Mouse (Mus musculus) forebrain, embryonic 10.5 days (tissue): ENCODE data around the gene Tgfb1. TPM values are rescaled to one million over a fixed set of nuclear protein-coding genes. Genes with fewer than 3 reads are reported as not detected.

Experiments
- DNase-seq: peaks from one replicate; pipeline ENCODE4 v3.0.0-alpha.2; 2017; ENCODE audit warnings: low spot score; ENCODE audit errors: extremely low spot score
- H3K27ac ChIP-seq: fragments of 300-500 bp; sonication (generic); 2 replicates; pipeline ENCODE4 v1.5.1; 2016; ENCODE audit warnings: mild to moderate bottlenecking
- H3K27me3 ChIP-seq: fragments of 300-500 bp; sonication (generic); 2 replicates; pipeline ENCODE4 v1.6.1; 2016; ENCODE audit warnings: mild to moderate bottlenecking; ENCODE audit not compliant: poor library complexity, severe bottlenecking
- H3K36me3 ChIP-seq: fragments of 300-500 bp; sonication (generic); replicated peaks from 2 replicates; pipeline ENCODE4 v1.6.1; 2016; ENCODE audit warnings: mild to moderate bottlenecking, moderate library complexity
- H3K4me1 ChIP-seq: fragments of 300-500 bp; sonication (generic); 2 replicates; pipeline ENCODE4 v1.6.1; 2016
- H3K4me3 ChIP-seq: fragments of 300-500 bp; sonication (generic); 2 replicates; pipeline ENCODE4 v1.5.1; 2016; ENCODE audit warnings: mild to moderate bottlenecking, moderate library complexity
- H3K9me3 ChIP-seq: fragments of 300-500 bp; sonication (generic); 2 replicates; pipeline ENCODE4 v1.6.1; 2016; ENCODE audit warnings: mild to moderate bottlenecking, moderate library complexity
- whole genome bisulfite sequencing: fragments of 180-500 bp; shearing (Covaris S2); methylation state at CpG from one replicate; pipeline ENCODE4 v1.1.7; 2016; 5-methylcytosine and 5-hydroxymethylcytosine counted together
- polyA plus RNA-seq: library from polyadenylated mRNA; unstranded; fragments of >200 nt; fragmentation: Nextera tagmentation; extraction: Ambion mirVana; gene quantifications from 2 replicates; pipeline ENCODE4 v1.2.1, GENCODE M21; 2016

The Tgfb1 gene
- polyA plus RNA-seq, 1 experiment from 2014 or later: 1.2 TPM

DNA sequence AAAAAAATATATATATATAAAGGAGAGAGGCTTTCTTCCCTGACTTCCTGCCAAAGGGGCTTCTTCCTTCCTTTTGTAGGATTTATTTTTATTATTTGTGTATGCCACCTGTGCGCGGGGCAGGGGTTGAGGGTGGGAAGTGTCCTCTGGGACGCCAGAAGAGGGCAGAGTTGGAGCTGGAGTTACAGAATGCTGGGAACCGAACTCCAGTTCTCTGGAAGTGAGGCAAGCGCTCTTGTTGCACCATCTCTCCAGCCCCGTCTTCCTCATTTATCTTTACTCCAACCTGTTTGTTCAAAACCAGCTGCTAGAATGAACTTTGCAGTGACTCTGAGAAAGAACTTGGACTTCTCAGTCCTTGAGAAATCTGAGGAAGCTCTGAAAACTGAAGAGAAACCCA lies 6.8 kb upstream of the Tgfb1 start:
- no peaks in the 10 kb centered on the region for H3K9me3 ChIP-seq
- WGBS: 9% methylated on average over 6 of the region's 6 CpGs
- no peak for DNase-seq
- peak overlapping the region; percentile 71 for H3K4me3 ChIP-seq
- peaks cover 43% of the 10 kb centered on the region for H3K27me3 ChIP-seq
- peaks cover 4% of the 10 kb centered on the region for H3K36me3 ChIP-seq
- H3K4me1 ChIP-seq: peaks cover 30% of the 10 kb centered on the region
- H3K27ac ChIP-seq: peak overlapping the region; percentile 96; the same call in 1 of the 2 replicates

DNA sequence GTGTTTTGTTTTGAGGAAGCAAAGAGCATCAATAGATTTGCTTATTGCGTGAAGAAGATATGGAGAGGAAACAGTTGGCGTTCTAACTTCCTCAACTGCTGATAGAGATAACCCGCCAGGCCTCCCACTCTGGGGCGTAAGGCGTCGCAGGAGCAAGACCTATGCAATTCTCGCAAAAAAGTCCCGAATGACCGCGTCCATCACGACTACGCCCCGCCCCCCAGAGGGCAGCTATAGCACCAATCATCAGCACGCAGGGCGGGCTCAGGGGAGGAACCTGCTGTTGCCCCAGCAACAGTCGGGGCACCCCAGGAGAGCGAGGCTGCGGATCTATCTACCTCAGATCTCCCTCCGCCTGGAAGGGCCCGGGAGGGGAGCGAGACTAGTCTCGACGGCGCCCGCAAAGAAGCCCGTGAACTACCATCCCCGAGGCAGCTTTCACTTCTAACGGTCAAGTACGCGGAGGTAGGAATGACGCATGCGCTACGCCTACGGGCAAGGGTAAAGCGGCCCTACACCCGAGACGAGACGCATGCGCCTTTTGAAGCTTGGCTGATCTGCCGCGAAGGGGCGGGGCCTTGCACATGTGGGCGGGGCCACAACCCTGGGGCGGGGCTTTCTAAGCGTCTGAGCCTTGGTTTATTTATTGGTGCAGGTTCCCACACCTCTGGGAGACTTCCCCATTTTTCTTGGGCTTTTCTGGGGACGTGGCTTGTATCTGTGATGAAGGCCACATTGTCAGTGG lies 6.1 kb upstream of the Tgfb1 start, which contains the start of gene B9d2:
B9d2 (plus strand) TSS at position 267 of the 745 bp plus-strand sequence.
- H3K9me3 ChIP-seq: no peaks in the 10 kb centered on the region
- H3K27me3 ChIP-seq: peaks cover 43% of the 10 kb centered on the region
- peak within 1 kb of the TSS; percentile 96 for H3K27ac ChIP-seq
- WGBS: under 1% methylated on average over 46 of the region's 46 CpGs
- H3K4me3 ChIP-seq: peak within 1 kb of the TSS; percentile 71
- peak; percentile 94 for DNase-seq
- H3K36me3 ChIP-seq: peaks cover 4% of the 10 kb centered on the region
- peaks cover 29% of the 10 kb centered on the region for H3K4me1 ChIP-seq

DNA sequence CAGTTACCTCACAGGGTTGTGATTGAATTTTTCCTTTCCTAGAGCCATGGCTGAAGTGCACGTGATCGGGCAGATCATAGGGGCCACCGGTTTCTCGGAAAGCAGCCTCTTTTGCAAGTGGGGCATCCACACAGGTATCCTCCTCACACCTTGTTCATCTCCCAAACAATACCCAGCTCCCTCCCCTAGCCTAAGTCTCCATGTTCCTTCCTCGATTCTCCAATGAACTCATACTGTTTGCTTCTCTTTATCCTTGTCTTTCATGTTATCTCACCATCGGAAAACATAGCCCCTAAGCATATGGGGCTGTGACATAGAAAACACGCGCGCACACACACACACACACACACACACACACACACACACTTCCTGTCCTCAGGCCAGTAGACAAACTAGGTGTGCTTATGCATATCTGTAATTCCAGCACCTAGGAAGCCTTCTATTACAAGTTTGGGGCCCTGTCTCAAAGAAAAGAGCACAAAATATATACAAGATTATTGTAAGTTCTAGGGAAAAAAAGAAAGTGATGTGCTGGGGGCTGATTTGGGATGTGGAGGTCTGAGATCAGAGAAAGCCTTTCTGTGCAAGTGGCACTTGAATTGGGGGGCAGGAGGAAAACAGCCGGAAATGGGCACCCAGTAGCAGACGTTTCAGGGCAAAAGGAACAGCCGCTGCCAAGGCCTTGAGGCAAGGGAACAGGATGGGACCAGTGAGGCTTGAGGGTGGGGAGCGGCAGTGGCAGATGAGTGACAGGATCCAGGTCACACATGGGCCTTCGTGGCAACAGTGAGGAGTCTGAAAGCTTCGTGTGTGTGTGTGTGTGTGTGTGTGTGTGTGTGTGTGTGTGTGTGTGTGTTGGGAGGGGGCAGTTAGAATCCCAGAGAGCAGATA lies 5.2 kb upstream of the Tgfb1 start:
- Histone ChIP-seq H3K4me1 (peaks cover 38% of the 10 kb centered on the region), H3K4me3 (peak overlapping the region; percentile 71), H3K27me3 (peaks cover 43% of the 10 kb centered on the region), H3K9me3 (no peaks in the 10 kb centered on the region), H3K36me3 (peaks cover 4% of the 10 kb centered on the region), H3K27ac (0 out of 2 replicates have a peak overlapping the region, but pooled peaks have one; percentile 96)
- WGBS: 65% methylated on average over 15 of the region's 15 CpGs
- DNase-seq: no peak

DNA sequence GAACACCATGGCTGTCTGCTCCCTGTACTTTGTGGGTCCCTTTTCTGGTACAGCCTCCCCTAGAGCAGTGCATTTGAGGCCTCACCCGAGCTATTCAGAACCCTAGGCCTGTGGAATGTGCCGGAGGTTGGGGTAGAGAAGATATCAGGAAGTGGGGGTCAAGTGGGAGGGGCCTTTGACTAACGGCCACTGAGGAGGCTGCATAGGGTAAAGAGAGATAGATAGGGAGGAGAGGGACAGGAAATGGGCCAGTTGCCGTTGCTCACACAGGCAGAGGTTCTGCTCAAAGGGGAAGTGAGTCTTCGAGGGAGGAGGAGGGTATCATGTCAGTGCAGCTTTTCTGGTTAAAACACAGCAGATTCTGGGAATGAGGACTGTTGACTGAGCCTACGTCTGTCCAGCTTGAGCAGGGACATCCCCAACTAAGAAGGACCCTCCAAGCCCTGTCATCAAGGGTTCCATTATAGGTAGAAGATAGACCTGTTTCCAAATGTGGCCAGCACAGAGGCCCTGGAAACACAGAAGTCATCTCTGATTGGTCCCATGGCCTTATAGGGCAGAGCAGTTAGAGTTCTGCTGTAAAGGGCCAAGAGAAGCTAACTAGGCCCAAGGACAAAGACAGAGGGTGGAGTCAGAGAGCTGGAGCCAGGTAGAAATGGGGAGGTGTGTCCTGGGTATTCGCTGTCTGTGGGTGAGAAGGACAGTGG lies 3.2 kb upstream of the Tgfb1 start:
- Histone ChIP-seq H3K27me3 (peaks cover 53% of the 10 kb centered on the region), H3K4me3 (no peak overlapping the region; the same call in 1 of the 2 replicates), H3K4me1 (peaks cover 59% of the 10 kb centered on the region), H3K27ac (no peak overlapping the region; the same call in 1 of the 2 replicates), H3K36me3 (peaks cover 4% of the 10 kb centered on the region), H3K9me3 (no peaks in the 10 kb centered on the region)
- 78% methylated on average over 7 of the region's 7 CpGs for WGBS
- DNase-seq: no peak

DNA sequence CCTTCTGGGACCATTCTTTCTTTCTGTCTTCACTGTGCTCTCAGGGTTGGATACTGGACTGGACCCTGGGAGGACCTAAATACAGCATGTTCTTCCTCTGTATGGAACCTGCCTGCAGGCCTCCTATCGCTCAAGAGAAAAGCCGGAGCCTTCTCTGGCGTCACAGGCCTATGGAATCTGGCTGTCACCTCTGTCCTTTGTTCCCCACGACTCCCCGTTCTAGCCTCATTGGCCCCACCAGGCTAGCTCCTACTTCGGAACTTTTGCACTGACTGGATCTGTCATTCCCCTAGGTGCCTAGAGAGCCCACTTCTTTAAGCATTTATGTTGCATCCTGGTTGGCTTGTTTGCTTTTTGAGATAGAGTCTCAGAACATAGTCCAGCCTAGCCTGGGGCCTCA lies 2.1 kb upstream of the Tgfb1 start:
- WGBS: 85% methylated on average over 6 of the region's 6 CpGs
- Histone ChIP-seq H3K36me3 (peaks cover 4% of the 10 kb centered on the region), H3K4me1 (peaks cover 69% of the 10 kb centered on the region), H3K9me3 (no peaks in the 10 kb centered on the region), H3K27ac (no peak overlapping the region), H3K4me3 (no peak overlapping the region), H3K27me3 (peaks cover 53% of the 10 kb centered on the region)
- DNase-seq: no peak

DNA sequence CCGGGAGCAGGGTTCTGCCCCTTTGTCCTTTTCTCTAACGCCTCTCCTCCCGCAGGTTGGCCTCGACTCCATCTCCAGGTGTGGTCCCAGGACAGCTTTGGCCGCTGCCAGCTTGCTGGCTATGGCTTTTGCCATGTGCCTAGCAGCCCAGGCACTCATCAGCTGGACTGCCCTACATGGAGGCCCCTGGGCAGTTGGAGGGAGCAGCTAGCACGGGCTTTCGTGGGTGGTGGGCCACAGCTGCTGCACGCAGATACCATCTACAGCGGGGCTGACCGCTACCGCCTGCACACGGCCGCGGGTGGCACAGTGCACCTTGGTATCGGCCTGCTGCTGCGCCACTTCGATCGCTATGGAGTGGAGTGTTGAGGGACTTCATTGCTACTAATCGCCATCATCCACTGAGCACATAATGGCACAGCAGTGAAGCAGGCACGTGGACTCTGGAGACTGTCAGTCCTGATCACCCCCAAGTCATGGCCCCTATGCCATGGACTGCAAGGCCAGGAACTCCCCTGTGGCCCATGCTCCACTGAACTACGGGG lies 804 bp upstream of the Tgfb1 start:
- no peak for DNase-seq
- WGBS: 72% methylated on average over 21 of the region's 21 CpGs
- H3K9me3 ChIP-seq: no peaks in the 10 kb centered on the region
- H3K4me3 ChIP-seq: peak overlapping the region; percentile 64; the same call in 1 of the 2 replicates
- H3K4me1 ChIP-seq: peaks cover 64% of the 10 kb centered on the region
- peaks cover 4% of the 10 kb centered on the region for H3K36me3 ChIP-seq
- H3K27ac ChIP-seq: no peak overlapping the region
- peaks cover 65% of the 10 kb centered on the region for H3K27me3 ChIP-seq

DNA sequence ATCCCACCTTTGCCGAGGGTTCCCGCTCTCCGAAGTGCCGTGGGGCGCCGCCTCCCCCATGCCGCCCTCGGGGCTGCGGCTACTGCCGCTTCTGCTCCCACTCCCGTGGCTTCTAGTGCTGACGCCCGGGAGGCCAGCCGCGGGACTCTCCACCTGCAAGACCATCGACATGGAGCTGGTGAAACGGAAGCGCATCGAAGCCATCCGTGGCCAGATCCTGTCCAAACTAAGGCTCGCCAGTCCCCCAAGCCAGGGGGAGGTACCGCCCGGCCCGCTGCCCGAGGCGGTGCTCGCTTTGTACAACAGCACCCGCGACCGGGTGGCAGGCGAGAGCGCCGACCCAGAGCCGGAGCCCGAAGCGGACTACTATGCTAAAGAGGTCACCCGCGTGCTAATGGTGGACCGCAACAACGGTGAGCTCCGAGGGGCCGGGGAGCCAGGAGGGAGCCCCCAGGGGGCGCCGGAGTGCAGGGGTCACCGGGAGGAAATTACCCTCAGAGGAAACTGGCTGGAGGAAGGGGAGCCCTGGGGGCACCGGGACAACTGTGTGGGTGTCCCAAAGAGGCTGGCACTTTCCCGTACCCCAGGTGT lies 1.1 kb downstream of the Tgfb1 start:
- Histone ChIP-seq H3K36me3 (peaks cover 4% of the 10 kb centered on the region), H3K9me3 (peaks cover 3% of the 10 kb centered on the region; the same call in 1 of the 2 replicates), H3K4me1 (peaks cover 52% of the 10 kb centered on the region), H3K27ac (peak overlapping the region; percentile 74), H3K4me3 (peak overlapping the region; percentile 64), H3K27me3 (peaks cover 76% of the 10 kb centered on the region)
- peak; percentile 36 for DNase-seq
- under 1% methylated on average over 47 of the region's 47 CpGs for WGBS

DNA sequence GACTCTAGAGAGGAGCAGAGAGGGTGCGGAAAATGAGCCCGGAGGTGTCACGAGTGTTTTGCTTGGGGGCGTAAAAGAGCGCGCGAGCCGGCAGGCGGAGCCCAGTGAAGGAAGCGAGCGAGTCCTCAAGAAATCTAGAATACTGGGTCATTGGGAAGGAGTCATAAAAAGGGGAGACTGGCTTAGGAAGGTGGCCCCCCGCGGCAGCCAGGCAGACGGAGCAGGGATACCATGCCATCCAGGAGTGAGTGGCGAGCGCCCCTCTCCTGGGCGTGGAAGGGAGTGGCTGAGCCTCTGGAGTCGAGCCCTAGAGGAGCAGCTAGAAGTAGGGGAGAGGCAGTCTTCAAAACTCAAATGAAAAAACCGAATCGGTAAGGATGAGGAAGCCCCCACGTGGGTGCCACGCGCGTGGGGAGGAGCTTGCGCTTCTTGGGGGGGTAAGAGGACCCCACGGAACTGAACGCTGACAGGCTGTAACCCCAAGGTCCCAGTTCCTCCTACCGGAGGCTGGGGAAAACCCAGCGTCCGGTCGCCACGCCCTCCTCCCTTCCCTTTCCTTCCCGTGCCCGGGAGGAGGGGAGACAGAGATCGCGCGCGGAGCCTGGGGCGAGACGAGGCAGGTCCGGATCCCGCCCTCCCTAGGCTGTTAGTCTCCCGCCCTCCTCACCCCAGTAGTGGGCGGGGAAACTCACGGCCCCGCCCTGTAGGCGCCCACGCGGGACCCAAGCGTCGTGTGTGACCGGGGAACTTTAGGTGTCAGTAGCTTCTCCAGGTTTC lies 2.2 kb downstream of the Tgfb1 start:
- H3K4me1 ChIP-seq: peaks cover 47% of the 10 kb centered on the region
- peak overlapping the region; percentile 58 for H3K27ac ChIP-seq
- peak; percentile 38 for DNase-seq
- H3K36me3 ChIP-seq: no peaks in the 10 kb centered on the region; the same call in 1 of the 2 replicates
- H3K27me3 ChIP-seq: peaks cover 76% of the 10 kb centered on the region
- H3K4me3 ChIP-seq: peak overlapping the region; percentile 64
- H3K9me3 ChIP-seq: peaks cover 4% of the 10 kb centered on the region; the same call in 1 of the 2 replicates
- WGBS: 2% methylated on average over 50 of the region's 52 CpGs

DNA sequence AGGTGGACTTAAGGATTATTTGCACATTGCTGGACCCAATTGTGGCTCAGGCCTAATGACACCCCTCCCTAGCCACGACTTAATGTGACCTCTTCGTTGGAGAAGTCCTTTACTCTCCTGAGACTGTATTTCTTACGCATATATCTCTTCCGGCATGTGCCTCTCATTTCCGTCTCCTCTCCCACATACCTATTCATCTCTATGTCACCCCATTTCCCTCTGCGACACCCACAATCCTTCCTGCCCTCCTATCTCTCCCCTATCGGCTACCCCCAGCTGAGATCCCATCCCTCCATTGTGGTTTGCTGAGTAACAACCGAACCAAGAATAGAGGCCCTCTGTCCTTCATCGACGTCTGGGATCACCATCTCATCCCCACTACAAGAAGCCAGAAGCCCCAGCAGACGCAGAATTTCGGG lies 2.8 kb downstream of the Tgfb1 start:
- 16% methylated on average over 12 of the region's 12 CpGs for WGBS
- Histone ChIP-seq H3K36me3 (no peaks in the 10 kb centered on the region), H3K9me3 (peaks cover 4% of the 10 kb centered on the region; the same call in 1 of the 2 replicates), H3K27me3 (peaks cover 75% of the 10 kb centered on the region), H3K27ac (no peak overlapping the region), H3K4me3 (peak overlapping the region; percentile 64), H3K4me1 (peaks cover 49% of the 10 kb centered on the region)
- no peak for DNase-seq

DNA sequence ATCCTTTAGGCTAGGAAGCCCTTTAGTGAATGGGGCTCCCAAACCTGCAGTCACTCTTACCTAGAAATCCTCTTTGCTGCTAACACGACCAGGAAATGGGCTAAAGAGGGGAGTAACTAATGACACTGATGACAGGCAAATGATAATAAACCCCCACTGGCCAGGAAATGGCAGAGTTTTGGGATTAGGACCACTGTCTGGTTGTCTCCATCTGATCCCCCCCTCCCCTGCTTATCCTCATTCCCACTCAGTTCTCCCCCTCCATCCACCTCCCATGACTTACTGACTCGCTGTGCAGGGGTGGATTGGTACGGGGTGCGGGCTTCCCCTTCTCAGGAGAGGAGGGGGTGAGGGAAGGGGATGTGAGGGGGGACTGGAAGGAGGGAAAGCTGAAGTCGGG lies 3.2 kb downstream of the Tgfb1 start:
- peaks cover 49% of the 10 kb centered on the region for H3K4me1 ChIP-seq
- no peak overlapping the region for H3K27ac ChIP-seq
- no peak for DNase-seq
- WGBS: 37% methylated on average over 5 of the region's 5 CpGs
- peaks cover 70% of the 10 kb centered on the region for H3K27me3 ChIP-seq
- no peaks in the 10 kb centered on the region for H3K36me3 ChIP-seq
- H3K4me3 ChIP-seq: peak overlapping the region; percentile 64
- peaks cover 4% of the 10 kb centered on the region; the same call in 1 of the 2 replicates for H3K9me3 ChIP-seq

DNA sequence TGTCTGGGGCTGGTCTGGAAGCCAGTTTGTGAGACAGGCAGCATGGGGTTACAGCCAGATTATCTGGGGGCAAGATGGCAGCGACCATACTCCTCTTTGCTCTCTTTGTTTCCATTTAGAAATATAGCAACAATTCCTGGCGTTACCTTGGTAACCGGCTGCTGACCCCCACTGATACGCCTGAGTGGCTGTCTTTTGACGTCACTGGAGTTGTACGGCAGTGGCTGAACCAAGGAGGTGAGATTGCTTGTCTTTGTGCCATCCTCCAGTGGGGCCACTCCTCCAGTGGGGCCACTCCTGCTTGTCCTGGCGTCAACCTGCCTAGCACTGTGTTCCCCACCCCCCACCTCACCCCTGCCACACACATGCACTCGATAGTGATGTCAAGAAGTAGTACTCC lies 7.3 kb downstream of the Tgfb1 start:
- WGBS: 64% methylated on average over 8 of the region's 8 CpGs
- H3K27me3 ChIP-seq: peaks cover 30% of the 10 kb centered on the region
- no peak overlapping the region for H3K27ac ChIP-seq
- H3K4me1 ChIP-seq: peaks cover 15% of the 10 kb centered on the region
- DNase-seq: no peak
- H3K9me3 ChIP-seq: peaks cover 4% of the 10 kb centered on the region; the same call in 1 of the 2 replicates
- H3K4me3 ChIP-seq: no peak overlapping the region
- H3K36me3 ChIP-seq: no peaks in the 10 kb centered on the region
